Mouse (Mus musculus): ENCODE results near the gene Fbxw11.
"Not testable (repeated sequence)": the region's sequence is repeated elsewhere in the genome, so short reads cannot be mapped to it uniquely, and the experiment has no call there.

Fbxw11 gene

GRCm38 (mm10) chr11:32708739-32709501 is 66.4 kb downstream of the Fbxw11 start:
- DNase-seq (ENCODE audit: low spot score), result no peak

GRCm38 (mm10) chr11:32709563-32709962 is 67.0 kb downstream of the Fbxw11 start:
- no peak for DNase-seq (ENCODE audit: low spot score)

GRCm38 (mm10) chr11:32714230-32714629 is 71.7 kb downstream of the Fbxw11 start:
- no peak for DNase-seq (ENCODE audit: low spot score)

- DNase-seq (ENCODE audit: low spot score), result no peak
These were observed 72.4 kb downstream of the Fbxw11 start for GRCm38 (mm10) chr11:32714896-32715295.

- DNase-seq (ENCODE audit: low spot score), result no peak
These were observed 73.0 kb downstream of the Fbxw11 start for GRCm38 (mm10) chr11:32715495-32715894.

GRCm38 (mm10) chr11:32715970-32716369 is 73.4 kb downstream of the Fbxw11 start:
- no peak for DNase-seq (ENCODE audit: low spot score)

GRCm38 (mm10) chr11:32716876-32717275 is 74.4 kb downstream of the Fbxw11 start:
- no peak for DNase-seq (ENCODE audit: low spot score)

GRCm38 (mm10) chr11:32717711-32718110 is 75.2 kb downstream of the Fbxw11 start:
- DNase-seq (ENCODE audit: low spot score), result not testable (repeated sequence)

GRCm38 (mm10) chr11:32718371-32718770 is 75.8 kb downstream of the Fbxw11 start:
- no peak for DNase-seq (ENCODE audit: low spot score)

- DNase-seq (ENCODE audit: low spot score), result no peak
These were observed 76.5 kb downstream of the Fbxw11 start for GRCm38 (mm10) chr11:32718979-32719378.

GRCm38 (mm10) chr11:32722653-32723052 is 80.1 kb downstream of the Fbxw11 start:
- DNase-seq (ENCODE audit: low spot score), result no peak

- DNase-seq (ENCODE audit: low spot score), result no peak
These were observed 80.8 kb downstream of the Fbxw11 start for GRCm38 (mm10) chr11:32723287-32723686.

- no peak for DNase-seq (ENCODE audit: low spot score)
These were observed 82.6 kb downstream of the Fbxw11 start for GRCm38 (mm10) chr11:32725171-32725570.

- no peak for DNase-seq (ENCODE audit: low spot score)
These were observed 89.9 kb downstream of the Fbxw11 start for GRCm38 (mm10) chr11:32732467-32732866.

GRCm38 (mm10) chr11:32733195-32733594 is 90.7 kb downstream of the Fbxw11 start:
- no peak for DNase-seq (ENCODE audit: low spot score)

- DNase-seq (ENCODE audit: low spot score), result no peak
These were observed 93.8 kb downstream of the Fbxw11 start for GRCm38 (mm10) chr11:32736371-32736770.

- DNase-seq (ENCODE audit: low spot score), result no peak
These were observed 95.2 kb downstream of the Fbxw11 start for GRCm38 (mm10) chr11:32737729-32738128.

- DNase-seq (ENCODE audit: low spot score), result no peak
These were observed 101.4 kb downstream of the Fbxw11 start for GRCm38 (mm10) chr11:32743891-32744290.

- no peak for DNase-seq (ENCODE audit: low spot score)
These were observed 101.9 kb downstream of the Fbxw11 start for GRCm38 (mm10) chr11:32744463-32744862.

- DNase-seq (ENCODE audit: low spot score), result no peak
These were observed 102.9 kb downstream of the Fbxw11 start for GRCm38 (mm10) chr11:32745466-32745865.

- no peak for DNase-seq (ENCODE audit: low spot score)
These were observed 103.5 kb downstream of the Fbxw11 start for GRCm38 (mm10) chr11:32746036-32746435.

GRCm38 (mm10) chr11:32746475-32746874 is 104.0 kb downstream of the Fbxw11 start:
- DNase-seq (ENCODE audit: low spot score), result no peak

GRCm38 (mm10) chr11:32748800-32749199 is 106.3 kb downstream of the Fbxw11 start:
- DNase-seq (ENCODE audit: low spot score), result no peak
